Mouse (Mus musculus): ENCODE data around the gene Cdc6.
"Not testable (repeated sequence)": the region's sequence is repeated elsewhere in the genome, so short reads cannot be mapped to it uniquely, and the experiment has no call there.

The Cdc6 gene

DNA sequence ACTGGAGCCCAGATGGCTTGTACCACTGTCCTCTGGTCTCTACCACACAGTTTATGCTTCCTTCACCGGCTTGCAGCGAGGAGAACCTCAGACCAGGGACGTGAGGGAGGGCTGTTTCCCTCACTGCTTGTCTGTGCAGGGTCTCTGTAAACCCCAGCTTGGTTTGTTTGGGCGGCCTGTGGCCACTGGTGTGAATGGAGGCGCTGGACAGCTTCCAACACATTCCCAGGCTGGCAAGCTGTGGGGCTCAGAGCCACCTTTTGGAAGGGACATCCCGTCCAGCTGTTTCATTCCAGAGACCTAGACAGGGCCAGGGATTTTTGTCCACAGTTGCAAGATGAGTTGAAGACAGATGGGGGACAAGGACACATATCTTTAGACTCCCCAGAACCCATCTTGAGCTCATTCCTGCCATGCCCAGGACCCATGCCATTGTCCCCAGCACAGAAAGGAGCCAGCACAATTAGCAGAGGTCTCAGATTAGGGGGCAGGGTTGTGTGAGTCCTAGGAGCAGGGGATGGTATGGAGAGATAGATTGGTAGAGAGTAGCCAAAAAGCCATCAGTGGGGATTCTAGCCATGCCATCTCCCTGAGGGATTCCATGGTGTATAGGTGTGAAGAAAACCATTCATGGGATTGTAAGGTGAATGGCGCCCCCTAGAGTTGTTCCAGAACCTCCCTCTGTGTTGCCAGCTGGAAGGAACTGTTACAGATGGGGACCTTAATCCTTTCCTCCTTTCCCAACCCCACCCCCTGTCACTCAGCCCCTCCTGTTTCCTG is 24.1 kb downstream of the Cdc6 start:
- DNase-seq (ENCODE audit: low spot score in 2 of 2): no peak

DNA sequence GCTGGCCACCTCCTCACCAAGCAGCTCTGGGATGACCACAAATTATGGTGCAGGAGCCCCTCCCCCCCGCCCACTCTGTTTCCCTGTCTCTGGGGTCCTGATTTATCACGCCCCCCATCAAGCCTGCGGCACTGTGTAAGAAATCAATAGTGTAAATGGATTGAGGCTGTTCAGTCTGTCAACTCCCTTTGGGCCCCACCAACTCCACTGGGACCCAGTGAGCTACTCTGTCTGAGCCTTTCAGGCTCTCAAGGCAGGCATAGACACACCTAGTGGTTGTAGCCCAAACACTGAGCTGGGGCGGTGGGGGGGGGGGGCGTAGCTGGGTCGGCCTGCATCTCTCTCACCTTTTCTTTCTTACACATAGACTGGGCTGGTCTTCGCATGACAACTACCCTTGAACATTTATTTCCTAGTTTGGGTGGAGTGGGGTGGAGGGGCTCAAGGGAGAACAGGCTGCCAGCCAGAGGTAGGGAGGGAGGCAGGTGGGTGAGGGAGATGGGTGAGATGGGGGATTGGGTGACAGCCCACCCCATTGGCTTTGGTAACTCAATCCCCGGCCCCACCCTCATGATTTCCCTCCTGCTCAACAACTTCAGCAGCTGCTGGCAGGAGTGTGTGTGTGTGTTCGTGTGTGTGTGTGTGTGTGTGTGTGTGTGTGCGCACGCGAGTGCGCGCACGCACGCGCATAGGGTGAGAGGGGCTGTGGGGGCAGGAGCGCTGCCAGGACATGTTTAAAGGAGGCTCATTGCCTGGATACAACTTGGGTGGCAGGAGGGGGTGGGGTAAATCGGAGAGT is 24.9 kb downstream of the Cdc6 start:
- DNase-seq (ENCODE audit: low spot score in 2 of 2): no peak

DNA sequence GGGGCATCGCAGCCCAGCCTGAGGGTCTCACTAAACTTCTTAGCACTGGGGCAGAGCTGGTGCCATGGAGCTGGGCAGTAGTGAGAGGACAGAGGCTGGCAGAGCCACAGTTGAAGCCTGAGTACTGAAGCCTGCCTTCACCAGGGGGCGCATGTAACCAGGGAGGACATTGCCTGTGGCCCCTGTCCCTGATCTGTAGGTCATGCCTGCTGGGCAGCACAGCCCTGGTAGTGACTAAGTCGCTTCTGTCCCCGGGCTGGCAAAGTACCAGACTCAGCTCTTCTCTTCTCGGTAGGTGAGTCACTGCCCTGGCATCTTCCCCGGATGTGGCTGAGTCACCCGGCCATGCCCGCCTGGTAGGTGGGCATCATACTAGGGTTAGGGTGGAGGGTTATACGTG is 25.6 kb downstream of the Cdc6 start:
- DNase-seq (ENCODE audit: low spot score in 2 of 2): peak; percentile 80 to 85

DNA sequence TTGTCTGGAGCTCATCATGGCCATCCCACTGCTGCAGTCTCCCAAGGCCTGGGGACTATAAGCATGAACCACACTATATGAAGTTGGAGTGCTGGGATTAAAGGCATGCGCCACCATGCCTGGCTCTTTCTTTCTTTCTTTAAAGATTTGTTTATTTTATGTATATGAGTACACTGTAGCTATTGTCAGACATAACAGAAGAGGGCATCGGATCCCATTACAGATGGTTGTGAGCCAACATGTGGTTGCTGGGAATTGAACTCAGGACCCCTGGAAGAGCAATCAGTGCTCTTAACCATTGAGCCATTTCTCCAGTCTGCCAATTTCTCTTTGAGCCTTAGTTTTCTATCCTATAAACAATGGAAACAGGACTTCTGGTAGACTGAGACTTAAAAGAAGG is 26.2 kb downstream of the Cdc6 start:
- not testable (repeated sequence) for DNase-seq (ENCODE audit: low spot score in 2 of 2)

GRCm38 (mm10) chr11:98934367-98934766 is 26.8 kb downstream of the Cdc6 start:
- no peak for DNase-seq (ENCODE audit: low spot score in 2 of 2)

DNA sequence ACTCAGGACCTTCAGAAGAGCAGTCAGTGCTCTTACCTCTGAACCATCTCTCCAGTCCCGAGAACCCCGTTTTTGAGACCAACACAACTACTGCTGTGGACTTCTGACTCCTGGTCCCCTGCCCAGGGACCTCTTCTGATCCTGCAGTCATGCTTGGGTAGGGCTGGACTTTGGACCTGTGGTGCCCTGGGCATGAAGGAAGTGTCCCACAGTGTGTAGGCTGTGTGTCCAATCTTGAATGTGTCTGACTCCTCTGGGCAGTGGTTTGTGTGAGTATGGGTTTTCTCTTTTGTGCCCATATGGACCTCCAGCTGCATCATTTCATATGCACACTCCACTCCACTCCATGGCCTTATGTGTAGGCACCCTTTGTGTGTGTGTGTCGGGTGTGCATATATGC is 27.5 kb downstream of the Cdc6 start:
- DNase-seq (ENCODE audit: low spot score in 2 of 2): no peak

DNA sequence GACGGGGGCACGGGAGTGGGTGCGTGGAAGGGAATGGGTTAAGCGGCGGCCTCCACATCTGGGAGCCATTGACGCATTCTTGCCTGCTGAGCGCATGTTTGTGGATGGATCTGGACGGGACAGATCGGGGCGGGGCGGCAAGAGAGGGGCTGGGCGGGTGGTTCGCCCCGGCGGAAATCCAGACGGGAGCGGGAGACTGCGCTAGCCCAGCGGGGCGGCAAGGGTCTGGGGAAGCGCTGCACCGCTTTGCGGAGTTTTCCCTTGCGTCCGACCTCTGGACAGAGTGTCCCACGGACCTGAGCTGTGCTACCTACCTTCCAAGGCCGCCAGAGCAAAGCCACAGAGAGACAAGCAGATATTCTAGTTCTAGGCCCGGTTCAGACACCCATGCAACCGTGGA is 28.6 kb downstream of the Cdc6 start:
- DNase-seq (ENCODE audit: low spot score in 2 of 2): no peak

DNA sequence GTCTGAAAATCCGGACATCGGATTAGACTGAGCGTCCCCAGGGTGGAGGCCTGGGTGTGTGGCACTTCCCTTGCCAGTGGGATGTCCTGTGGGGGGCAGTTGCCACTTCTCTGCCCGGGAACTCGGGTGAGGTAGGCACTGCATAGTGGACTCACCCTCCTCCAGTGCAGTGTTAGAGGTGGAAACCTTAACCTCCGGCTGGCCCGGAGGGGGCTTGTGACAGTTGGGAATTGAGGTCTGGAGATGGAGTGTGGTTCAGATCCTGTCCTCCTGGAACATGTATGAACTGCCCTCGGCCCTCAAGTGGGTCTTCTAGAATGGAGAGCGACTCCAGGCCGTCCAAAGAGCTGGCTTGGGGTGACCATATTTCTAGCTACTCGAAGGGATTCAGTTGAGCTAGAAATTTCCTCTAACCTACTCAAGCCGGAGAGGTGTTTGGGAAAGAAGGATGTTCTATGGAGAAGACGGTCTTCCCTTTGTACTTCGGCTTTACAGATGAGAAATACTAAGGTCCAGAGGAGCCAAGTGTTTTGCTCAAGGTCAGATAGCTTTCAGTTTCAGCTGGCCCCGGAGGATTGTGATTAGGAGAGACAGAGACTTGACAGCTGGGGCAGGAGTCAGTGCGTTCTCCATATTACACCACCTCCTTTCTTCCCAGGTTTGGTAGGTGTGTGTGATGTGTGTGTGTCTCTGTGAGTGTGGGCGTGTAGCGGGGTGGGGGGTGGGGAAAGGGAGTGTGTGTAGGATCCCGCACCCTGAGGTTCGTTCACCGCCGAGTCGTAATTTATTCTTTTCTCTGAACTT is 29.2 kb downstream of the Cdc6 start:
- DNase-seq (ENCODE audit: low spot score in 2 of 2): no peak

- DNase-seq (ENCODE audit: low spot score in 2 of 2): peak; percentile 74 to 88
Measured at GRCm38 (mm10) chr11:98937410-98937913, 29.9 kb downstream of the Cdc6 start.

GRCm38 (mm10) chr11:98937914-98938694 is 30.5 kb downstream of the Cdc6 start:
- DNase-seq (ENCODE audit: low spot score in 2 of 2): no peak

GRCm38 (mm10) chr11:98938701-98939083 is 31.1 kb downstream of the Cdc6 start:
- no peak for DNase-seq (ENCODE audit: low spot score in 2 of 2)

- no peak for DNase-seq (ENCODE audit: low spot score in 2 of 2)
Measured at GRCm38 (mm10) chr11:98939084-98939952, 31.7 kb downstream of the Cdc6 start.

DNA sequence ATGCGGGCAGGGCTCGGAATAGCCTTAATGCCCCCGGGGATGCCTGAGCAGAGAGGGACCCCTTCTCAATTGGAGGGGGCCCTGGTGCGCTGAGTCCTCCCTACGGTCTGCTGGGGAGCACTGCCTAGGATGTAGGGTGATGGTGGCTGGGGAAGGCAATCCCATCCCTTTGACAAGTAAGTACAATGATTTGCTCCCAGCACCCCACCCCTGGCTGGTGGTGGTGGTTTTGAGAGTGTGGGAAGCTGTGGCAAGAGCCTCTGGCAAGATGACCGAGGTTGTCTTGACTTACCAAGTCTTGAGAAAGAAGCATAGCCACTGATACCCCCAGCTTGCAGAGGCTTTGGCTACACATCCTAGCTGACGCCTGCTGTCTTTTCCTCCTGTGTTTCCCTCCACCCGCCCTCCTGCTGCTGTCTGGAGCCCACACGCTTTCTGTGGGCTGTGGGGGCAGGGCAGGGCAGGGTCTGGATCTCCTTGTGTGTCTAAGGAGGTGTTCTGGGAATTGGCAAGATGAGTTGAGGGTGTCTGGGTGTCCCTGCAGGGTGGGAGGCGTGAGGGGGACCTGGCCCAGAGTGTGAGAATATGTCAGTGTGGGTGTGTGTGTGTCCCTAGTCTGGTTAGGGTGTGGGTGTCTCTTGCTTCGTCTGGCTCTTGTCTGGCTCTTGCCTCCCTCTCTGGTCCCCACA is 32.5 kb downstream of the Cdc6 start:
- DNase-seq (ENCODE audit: low spot score in 2 of 2): no peak

GRCm38 (mm10) chr11:98940776-98941175 is 33.2 kb downstream of the Cdc6 start:
- no peak for DNase-seq (ENCODE audit: low spot score in 2 of 2)

- no peak for DNase-seq (ENCODE audit: low spot score in 2 of 2)
Measured at GRCm38 (mm10) chr11:98941341-98941825, 33.8 kb downstream of the Cdc6 start.

DNA sequence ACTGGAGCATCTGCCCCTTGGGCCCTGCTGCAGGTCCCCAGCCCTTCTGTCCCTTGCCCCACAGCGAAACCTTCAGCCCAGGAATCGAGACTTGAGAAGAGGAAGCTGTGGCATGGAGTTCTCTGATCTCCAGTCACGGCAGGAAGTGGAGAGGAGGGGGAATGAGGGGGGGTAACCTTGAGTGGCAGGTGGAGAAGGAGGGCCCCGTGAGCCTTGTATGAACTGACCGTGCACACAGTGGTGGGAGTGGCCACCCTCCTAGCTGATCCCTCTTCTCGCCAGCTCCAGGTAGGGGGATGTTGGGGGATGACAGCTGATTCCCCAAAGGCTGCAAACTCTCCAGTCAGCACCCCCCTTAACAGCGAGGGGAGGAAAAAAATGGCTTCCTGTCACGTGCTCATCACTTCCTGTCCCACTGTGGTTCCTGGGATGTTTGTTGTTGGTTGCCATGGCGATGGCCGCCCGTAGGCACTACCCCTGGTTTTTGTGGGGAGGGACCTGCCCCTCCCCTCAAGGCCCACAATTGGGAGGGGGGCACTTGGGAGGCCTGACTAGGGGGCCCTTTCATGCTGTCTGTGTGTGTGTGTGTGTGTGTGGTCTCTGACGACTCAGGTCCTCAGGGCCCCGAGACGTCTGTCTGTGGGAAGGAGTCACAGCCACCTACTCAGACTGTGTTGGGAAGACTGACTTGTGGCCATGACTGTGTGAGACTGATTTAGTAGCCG is 34.4 kb downstream of the Cdc6 start:
- peak; percentile 73 to 79 for DNase-seq (ENCODE audit: low spot score in 2 of 2)

- DNase-seq (ENCODE audit: low spot score in 2 of 2): no peak
Measured at GRCm38 (mm10) chr11:98942555-98942922, 34.9 kb downstream of the Cdc6 start.

- DNase-seq (ENCODE audit: low spot score in 2 of 2): no peak
Measured at GRCm38 (mm10) chr11:98942923-98943641, 35.5 kb downstream of the Cdc6 start.

All from urinary bladder, postnatal 36 days (tissue).